Mouse (Mus musculus) urinary bladder, adult 18-20 months (tissue): ENCODE measurements around the gene Dennd1a.

ENCODE experiments used
- DNase-seq, 2 experiments: peaks; one replicate each; pipeline ENCODE4 v3.0.0; 2022; ENCODE audit warnings: low spot score in 2 of 2, mixed read lengths in 2 of 2

Gene Dennd1a

DNA sequence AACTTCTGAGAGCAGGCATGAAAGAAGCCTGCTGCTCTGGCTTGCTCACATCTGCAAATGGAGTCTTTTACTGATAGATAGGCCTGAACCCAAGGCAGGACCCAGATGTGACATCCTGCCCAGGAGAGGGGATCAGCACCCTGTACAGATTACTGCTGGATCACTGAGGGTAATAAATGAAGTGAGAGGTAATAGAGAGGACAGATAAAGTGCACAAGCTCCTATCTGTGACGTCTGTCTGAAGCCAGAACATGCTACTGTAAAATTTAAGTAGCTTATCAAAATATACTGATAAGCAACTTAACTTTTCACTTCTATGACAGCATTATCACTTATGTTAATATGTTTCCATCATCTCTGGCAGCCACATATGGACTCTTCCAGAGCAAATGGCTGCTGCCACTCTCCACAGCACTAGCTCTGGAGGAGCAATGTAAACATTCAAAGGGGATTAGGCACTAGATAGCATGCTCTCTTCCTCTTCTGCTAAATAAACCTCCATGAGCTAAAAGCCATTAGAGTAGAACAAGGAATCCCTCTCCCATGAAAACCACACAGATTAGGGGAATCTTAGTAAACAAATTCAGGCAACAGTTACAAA is 235.6 kb downstream of the Dennd1a start:
- DNase-seq: no peak

- no peak for DNase-seq
Measured at GRCm38 (mm10) chr2:38048996-38049395, 238.2 kb downstream of the Dennd1a start.

DNA sequence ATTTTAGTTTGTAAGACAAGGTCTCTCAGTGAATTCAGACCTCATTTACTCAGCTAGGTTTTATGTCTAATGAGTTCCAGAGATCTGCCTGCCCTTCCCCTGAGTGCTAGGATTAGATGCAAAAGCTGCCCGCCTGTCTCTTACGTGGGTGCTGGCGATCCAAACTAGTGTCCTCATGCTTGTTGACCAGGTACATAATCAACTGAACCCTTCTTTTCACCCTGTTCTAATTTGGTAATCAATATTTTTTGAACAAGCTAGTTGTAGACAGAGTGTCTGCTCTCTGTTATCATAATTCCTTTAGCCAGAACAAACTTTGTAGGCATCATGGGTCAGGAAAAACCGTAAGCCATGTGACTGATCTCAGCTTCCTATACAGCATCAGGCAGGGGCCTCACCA is 241.9 kb downstream of the Dennd1a start:
- DNase-seq: no peak

DNA sequence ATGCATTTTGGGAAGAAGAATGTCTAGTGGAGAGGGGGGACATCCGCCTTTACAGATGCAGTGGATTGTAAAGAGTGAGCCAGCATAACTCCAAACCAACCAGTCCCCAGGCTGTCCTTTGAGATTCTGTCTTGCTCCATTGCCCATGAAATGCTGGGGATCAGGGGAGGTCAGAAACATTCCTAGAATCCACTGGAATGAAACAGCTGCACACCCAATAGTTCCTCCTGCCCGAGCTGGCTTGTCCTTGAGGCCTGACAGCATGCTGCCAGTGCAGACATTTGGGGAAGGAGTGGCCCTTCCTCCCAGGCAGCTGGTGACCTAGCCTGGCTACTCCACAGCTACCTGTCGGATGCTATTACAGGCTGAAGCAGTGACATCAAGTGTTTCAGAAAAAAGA is 246.3 kb downstream of the Dennd1a start:
- no peak for DNase-seq

DNA sequence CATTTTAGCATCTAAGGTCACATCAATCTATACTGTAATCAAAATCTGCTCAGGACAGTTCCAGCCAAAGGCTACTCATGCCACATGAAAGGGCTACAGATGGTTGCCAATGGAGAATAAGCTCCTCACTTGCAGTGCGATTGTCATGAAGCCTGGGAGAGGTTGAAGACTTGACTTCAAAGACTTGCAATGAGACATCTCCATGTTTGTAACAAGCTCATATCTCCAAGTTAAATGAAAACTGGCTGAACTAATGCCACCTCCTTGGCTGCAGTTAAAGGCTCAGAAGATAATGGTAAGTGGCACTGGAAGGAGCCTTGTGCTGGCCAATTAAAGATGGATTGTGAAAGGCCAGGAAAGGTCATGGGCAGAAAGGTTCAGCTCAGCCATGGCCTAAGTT is 247.6 kb downstream of the Dennd1a start:
- no peak for DNase-seq

- DNase-seq: no peak
Measured at GRCm38 (mm10) chr2:38028317-38028716, 258.9 kb downstream of the Dennd1a start.

DNA sequence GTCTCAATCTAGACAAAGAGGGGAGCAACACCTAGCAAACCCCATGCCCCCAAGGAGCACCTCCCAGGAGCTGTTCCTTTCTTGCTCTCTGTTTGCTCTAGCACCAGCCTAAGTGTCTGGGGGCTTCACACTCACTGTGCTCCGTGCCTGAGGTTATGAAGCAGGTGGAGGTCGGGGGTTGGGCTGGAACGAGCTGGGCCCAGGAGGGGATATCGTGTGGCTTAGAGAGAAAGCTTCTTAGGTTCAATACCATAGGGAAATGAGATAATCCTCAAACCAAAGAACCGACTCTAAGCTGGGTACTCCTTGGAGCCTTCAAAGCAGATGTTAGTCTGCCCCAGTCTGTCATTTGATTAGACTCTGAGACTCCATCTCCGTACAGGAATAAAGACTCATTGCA is 261.6 kb downstream of the Dennd1a start:
- no peak for DNase-seq

DNA sequence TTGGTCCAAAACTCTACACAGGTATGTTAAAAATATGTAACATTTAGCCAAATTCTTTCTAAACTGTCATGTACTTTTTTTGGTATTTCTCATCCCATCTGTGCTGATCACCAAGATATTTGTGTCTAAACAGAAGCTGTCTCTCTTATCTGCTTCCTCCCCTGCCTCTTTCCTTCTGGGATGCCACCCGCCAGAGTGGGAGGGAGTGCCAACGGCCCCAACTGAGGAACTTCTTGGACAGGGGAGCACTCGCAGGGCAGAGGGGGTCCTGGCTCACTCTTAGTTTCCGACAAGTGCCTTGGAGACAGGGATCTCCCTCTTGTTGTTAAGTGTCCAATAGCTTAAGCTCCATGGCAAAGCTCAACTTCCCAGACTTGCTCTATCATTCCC is 263.5 kb downstream of the Dennd1a start:
- DNase-seq: no peak

DNA sequence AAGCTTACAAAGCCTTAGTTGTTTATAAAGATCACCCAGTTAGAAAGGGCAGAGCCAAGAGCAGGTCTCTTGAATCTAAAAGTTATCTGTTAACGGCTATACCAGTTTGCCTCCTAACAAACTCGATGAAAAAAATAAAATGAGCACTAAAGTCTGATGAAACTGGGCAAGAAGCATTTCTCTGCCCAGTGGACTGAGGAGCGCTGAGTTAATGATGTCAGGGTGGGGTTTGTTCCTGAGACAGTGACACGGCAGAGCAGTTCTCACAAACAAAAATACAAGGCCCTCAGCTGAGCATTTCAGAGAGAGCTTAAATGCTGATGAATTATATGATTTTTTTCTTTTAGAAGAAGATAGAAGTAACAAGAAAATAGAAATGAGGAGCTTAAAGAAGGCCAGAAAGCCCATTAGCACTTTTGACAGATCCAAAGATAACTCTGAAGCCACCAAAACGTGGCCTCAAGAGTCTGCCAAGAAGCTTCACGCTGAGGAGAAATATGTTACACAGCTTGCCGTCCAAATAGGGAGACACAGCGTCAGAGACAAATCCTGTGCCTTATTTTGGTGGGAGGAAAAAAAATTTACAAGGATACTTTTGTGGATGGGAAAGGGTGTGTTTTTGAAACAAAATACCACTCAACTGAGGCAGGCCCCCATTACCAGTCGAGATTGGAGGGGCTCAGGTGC is 264.0 kb downstream of the Dennd1a start:
- DNase-seq: no peak

- no peak for DNase-seq
Measured at GRCm38 (mm10) chr2:38021166-38021565, 266.0 kb downstream of the Dennd1a start.

- no peak for DNase-seq
Measured at GRCm38 (mm10) chr2:38014702-38015101, 272.5 kb downstream of the Dennd1a start.

DNA sequence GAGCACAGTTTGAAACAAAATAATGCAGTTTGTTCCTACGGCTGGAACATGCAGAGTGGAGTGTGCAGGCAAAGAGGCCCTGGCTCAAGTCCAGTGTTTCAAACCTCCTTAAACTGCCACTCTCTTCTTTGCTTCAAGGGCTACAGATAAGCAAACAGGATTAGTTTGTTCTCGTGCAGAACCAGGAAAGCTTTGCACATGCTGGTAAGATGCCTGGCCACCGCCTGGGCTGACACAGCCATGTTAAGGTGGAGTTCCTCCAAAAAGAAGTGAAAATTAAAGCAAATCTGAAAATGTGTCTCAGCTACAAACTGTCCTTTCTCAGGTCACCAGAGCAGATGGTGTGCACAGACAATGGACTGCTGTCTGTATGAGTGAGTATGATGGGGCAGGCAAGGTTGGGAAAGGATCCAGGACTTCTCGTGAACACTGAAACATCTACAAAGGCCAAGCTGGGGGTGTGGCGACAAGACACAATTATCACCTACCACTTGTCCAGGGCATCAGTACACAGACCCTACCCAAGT is 273.3 kb downstream of the Dennd1a start:
- DNase-seq: peak; percentile 2 to 21

DNA sequence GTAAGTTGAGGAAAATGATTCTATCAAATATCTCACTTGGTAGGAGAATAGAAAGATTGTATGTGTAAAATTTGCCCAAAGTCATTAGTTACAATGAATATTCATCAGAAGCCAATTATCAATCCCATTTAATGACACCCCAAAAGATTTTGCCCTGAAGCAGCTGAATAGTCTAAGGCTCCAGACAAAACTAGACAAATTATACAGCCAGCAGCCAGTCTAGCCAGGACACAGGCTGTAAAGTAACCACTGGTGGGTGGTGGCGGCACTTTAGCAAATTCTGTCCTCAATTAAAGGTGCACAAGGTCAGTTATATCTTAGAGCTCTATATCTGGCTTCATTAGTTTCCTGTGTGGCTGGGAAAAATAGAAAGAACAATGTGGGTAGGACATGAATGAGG is 280.0 kb downstream of the Dennd1a start:
- DNase-seq: no peak

DNA sequence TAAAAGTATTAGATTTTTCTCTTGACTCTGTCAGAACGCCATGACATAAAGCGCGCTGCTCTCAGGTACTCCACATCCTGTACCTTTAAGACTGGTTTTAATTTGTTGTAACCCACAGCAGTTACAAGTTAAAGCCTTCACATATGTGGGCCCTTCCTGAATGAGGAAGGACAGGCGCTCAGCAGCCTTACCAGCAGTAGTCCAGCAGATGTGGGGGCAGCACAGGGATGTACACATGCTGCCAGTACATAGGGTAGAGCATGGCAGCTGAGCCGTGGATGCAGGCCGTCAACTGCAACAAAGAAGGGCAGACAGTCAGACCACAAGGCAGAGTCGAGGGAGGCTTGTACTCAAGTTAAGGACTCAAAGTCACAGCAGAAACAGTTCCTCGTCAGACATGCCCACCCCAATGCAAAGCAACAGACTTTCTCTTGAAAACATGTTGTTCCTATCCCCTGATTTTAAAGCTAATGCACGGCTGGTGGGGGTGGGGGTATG is 284.0 kb downstream of the Dennd1a start:
- DNase-seq: no peak

DNA sequence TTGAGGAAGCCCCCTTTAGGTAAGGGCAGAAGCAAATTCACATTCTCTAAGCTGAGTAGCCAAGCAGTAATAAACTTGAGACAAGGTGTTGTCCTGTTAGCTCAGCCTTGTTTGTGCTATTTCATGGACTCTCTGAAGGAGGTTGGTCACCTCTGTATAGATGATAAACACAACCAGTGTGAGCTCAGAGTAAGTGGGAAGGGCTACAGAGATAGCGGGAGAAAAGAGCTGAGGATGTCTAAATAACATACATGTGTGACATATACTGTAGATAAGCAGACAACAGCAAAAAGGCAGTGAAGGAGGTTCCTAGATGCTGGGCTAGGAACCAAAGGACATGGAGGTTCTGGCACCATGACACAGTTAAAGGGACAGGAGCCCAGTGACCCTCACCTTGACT is 286.2 kb downstream of the Dennd1a start:
- DNase-seq: no peak

DNA sequence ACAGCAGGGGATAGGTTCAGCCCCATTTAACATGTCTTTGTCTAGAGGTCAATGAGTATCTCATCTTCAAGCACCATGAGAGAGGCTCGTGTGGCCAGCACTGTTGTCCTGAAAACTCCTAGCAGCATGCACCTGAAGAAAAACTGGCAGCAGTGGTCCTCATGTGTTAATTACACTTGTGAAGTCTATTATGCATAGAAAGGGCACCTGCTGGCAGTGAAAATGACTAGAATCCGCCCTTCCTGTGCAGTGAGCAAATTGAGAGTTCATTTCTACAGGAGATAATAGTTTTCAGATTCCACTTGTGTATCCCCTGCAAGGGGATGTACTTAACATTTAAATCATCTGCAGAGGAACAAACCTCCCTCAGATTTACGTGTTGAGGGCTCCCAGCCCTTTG is 289.2 kb downstream of the Dennd1a start:
- DNase-seq: no peak

- no peak for DNase-seq
Measured at GRCm38 (mm10) chr2:37989091-37989490, 298.1 kb downstream of the Dennd1a start.

DNA sequence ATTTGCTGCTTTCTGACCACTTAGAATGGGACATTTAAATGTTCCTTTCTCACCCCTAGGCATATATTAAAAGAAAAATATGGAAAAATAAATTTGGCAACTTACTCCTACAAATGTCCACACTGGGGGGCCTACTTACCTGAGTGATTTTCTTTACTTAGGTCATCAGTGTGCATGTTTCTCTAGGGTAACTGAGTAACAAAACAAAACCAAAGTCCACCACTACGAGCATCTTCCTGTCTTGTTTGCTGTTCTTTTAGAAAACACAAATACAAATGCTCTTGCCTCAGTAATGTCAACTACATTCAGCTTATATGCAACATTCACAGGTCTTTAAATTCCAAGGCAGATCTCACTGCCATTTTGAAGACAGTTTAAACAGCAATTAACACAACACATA is 298.9 kb downstream of the Dennd1a start:
- no peak for DNase-seq

- DNase-seq: no peak
Measured at GRCm38 (mm10) chr2:37985690-37986222, 301.4 kb downstream of the Dennd1a start.

DNA sequence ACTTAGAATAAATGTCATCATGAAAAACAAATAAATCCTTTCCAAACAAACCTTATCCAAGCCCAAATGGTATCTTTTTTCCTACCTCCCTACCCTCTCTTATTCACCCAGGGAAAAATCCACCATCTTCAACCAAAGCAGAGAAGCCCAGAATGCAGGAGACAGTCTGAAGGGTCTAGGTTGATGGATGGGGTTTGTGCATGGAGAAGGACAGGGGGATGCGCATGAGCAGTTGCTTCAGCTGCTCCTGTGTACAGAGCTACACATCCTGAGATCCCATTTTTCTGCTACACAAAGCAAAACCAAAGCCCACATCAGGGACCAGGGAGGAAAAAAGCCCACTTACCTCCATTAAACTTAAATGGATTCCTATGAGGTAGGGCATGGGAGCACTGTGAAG is 304.5 kb downstream of the Dennd1a start:
- DNase-seq: no peak

GRCm38 (mm10) chr2:37981562-37982403 is 305.4 kb downstream of the Dennd1a start:
- no peak for DNase-seq

- no peak for DNase-seq
Measured at GRCm38 (mm10) chr2:37974201-37974600, 313.0 kb downstream of the Dennd1a start.
